Mouse (Mus musculus) G1E-ER4 (cell line): ENCODE data around the gene Spdye4b. TPM values are rescaled to one million over a fixed set of nuclear protein-coding genes. Genes with fewer than 3 reads are reported as not detected.

Source experiments
- GATA1 ChIP-seq: IDR thresholded peaks from one replicate; pipeline ENCODE4 v1.8.0; 2012; ENCODE audit warnings: low read length, inconsistent platforms
- polyA plus RNA-seq: library from polyadenylated mRNA; stranded (reverse); fragments of >175 nt; gene quantifications from 2 replicates; pipeline ENCODE4 v1.2.3, GENCODE M21; 2012

Gene Spdye4b
- not detected in 2 replicates for polyA plus RNA-seq

- no peak for TF ChIP-seq GATA1
These were observed at the start of gene Spdye4b, which contains the start of gene Rbak for GRCm38 (mm10) chr5:143180255-143181076. Spdye4b (plus strand) TSS chr5:143181017. Rbak (minus strand) TSS chr5:143180775.

GRCm38 (mm10) chr5:143132935-143133514 lies 47.8 kb upstream of the Spdye4b start:
- peak; percentile 85 for TF ChIP-seq GATA1

- no peak for TF ChIP-seq GATA1
These were observed 45.8 kb upstream of the Spdye4b start for GRCm38 (mm10) chr5:143135042-143135441.

- TF ChIP-seq GATA1 = no peak
These were observed 43.2 kb upstream of the Spdye4b start for GRCm38 (mm10) chr5:143137580-143137979.

GRCm38 (mm10) chr5:143147481-143147880 lies 33.3 kb upstream of the Spdye4b start, which contains the start of gene Olfr718-ps1:
Olfr718-ps1 (minus strand) TSS chr5:143147581.
- TF ChIP-seq GATA1 = no peak

- TF ChIP-seq GATA1 = no peak
These were observed 32.2 kb upstream of the Spdye4b start for GRCm38 (mm10) chr5:143148661-143149060.

- no peak for TF ChIP-seq GATA1
These were observed 31.3 kb upstream of the Spdye4b start for GRCm38 (mm10) chr5:143149536-143149935.

- TF ChIP-seq GATA1 = no peak
These were observed 30.8 kb upstream of the Spdye4b start for GRCm38 (mm10) chr5:143150044-143150443.

- no peak for TF ChIP-seq GATA1
These were observed 27.1 kb upstream of the Spdye4b start for GRCm38 (mm10) chr5:143153756-143154155.

GRCm38 (mm10) chr5:143155534-143155933 lies 25.3 kb upstream of the Spdye4b start:
- TF ChIP-seq GATA1 = no peak

- no peak for TF ChIP-seq GATA1
These were observed 15.2 kb upstream of the Spdye4b start for GRCm38 (mm10) chr5:143165508-143166070.

GRCm38 (mm10) chr5:143175970-143176369 lies 4.8 kb upstream of the Spdye4b start:
- TF ChIP-seq GATA1 = no peak

GRCm38 (mm10) chr5:143177541-143178200 lies 3.1 kb upstream of the Spdye4b start:
- TF ChIP-seq GATA1 = no peak

GRCm38 (mm10) chr5:143179179-143179578 lies 1.6 kb upstream of the Spdye4b start:
- TF ChIP-seq GATA1 = no peak

- no peak for TF ChIP-seq GATA1
These were observed 12.0 kb downstream of the Spdye4b start for GRCm38 (mm10) chr5:143192806-143193205.

GRCm38 (mm10) chr5:143195166-143195565 lies 14.3 kb downstream of the Spdye4b start:
- no peak for TF ChIP-seq GATA1
